Mouse (Mus musculus) cerebellum, postnatal 36 days (tissue): ENCODE measurements at regions not wholly inside any gene's neighbourhood (a gene's known extent, or its start where the extent isn't known, plus 50 kb on each side); places are given as distances from the start of the nearest gene placed in this dataset.
"Not testable (repeated sequence)": the region's sequence is repeated elsewhere in the genome, so short reads cannot be mapped to it uniquely, and the experiment has no call there.

ENCODE experiments used
- DNase-seq, 2 experiments: peaks; one replicate each; pipeline ENCODE4 v3.0.0; 2021 to 2022; ENCODE audit warnings: mixed read lengths in 2 of 2

GRCm38 (mm10) chr4:124395069-124395965 is 215.3 kb downstream of the 3100002H09Rik start:
- no peak for DNase-seq

- no peak for DNase-seq
These were observed 217.0 kb downstream of the 3100002H09Rik start for GRCm38 (mm10) chr4:124393595-124393994.

- DNase-seq = no peak
These were observed 221.5 kb downstream of the 3100002H09Rik start for GRCm38 (mm10) chr4:124389067-124389466.

GRCm38 (mm10) chr4:124385106-124386055 is 225.2 kb downstream of the 3100002H09Rik start:
- DNase-seq = no peak

GRCm38 (mm10) chr4:124376504-124376903 is 234.1 kb downstream of the 3100002H09Rik start:
- DNase-seq = no peak

GRCm38 (mm10) chr4:124375581-124375980 is 235.0 kb downstream of the 3100002H09Rik start:
- no peak for DNase-seq

- DNase-seq = no peak
These were observed 241.8 kb downstream of the 3100002H09Rik start for GRCm38 (mm10) chr4:124368831-124369230.

GRCm38 (mm10) chr4:124368085-124368484 is 242.5 kb downstream of the 3100002H09Rik start:
- no peak for DNase-seq

GRCm38 (mm10) chr4:124360578-124360908 is 250.1 kb downstream of the 3100002H09Rik start:
- no peak for DNase-seq

- DNase-seq = no peak
These were observed 250.7 kb downstream of the 3100002H09Rik start for GRCm38 (mm10) chr4:124359707-124360577.

GRCm38 (mm10) chr4:124358456-124358855 is 252.1 kb downstream of the 3100002H09Rik start:
- DNase-seq = not testable (repeated sequence)

GRCm38 (mm10) chr4:124350361-124350760 is 260.2 kb downstream of the 3100002H09Rik start:
- DNase-seq = peak; percentile 26 to 30

- peak; percentile 12 to 15 for DNase-seq
These were observed 260.9 kb downstream of the 3100002H09Rik start for GRCm38 (mm10) chr4:124349610-124350295.

GRCm38 (mm10) chr4:124349055-124349454 is 261.5 kb downstream of the 3100002H09Rik start:
- DNase-seq = no peak

- no peak for DNase-seq
These were observed 270.5 kb downstream of the 3100002H09Rik start for GRCm38 (mm10) chr4:124340073-124340472.

- DNase-seq = no peak
These were observed 274.9 kb downstream of the 3100002H09Rik start for GRCm38 (mm10) chr4:124335726-124336125.

- DNase-seq = no peak
These were observed 277.6 kb downstream of the 3100002H09Rik start for GRCm38 (mm10) chr4:124332974-124333373.

GRCm38 (mm10) chr4:124332416-124332815 is 278.2 kb downstream of the 3100002H09Rik start:
- DNase-seq = no peak

- DNase-seq = no peak
These were observed 281.4 kb downstream of the 3100002H09Rik start for GRCm38 (mm10) chr4:124329107-124329771.

GRCm38 (mm10) chr4:124326301-124326700 is 284.3 kb downstream of the 3100002H09Rik start:
- no peak for DNase-seq

- DNase-seq = no peak
These were observed 287.0 kb downstream of the 3100002H09Rik start for GRCm38 (mm10) chr4:124323589-124323988.
